Mouse (Mus musculus) spleen, adult 2 months (tissue): ENCODE measurements around the gene Hoxd9. TPM values are rescaled to one million over a fixed set of nuclear protein-coding genes. Genes with fewer than 3 reads are reported as not detected.

ENCODE experiments used
- DNase-seq, 2 experiments: peaks; one replicate each; pipeline versions ENCODE4 v3.0.0 to v3.0.0-alpha.2; 2012 to 2021; ENCODE audit warnings: low spot score in 2 of 2, low read depth in 1 of 2
- H3K27ac ChIP-seq: fragments of 200-500 bp; 2 replicates; pipeline ENCODE4 v1.5.1; 2012; ENCODE audit warnings: low read length, inconsistent platforms; ENCODE audit not compliant: insufficient read depth
- H3K27me3 ChIP-seq: fragments of 200-500 bp; 2 replicates; pipeline ENCODE4 v1.6.1; 2012; ENCODE audit warnings: mild to moderate bottlenecking, moderate library complexity, low read length, inconsistent platforms; ENCODE audit not compliant: control insufficient read depth, insufficient read depth
- H3K36me3 ChIP-seq: fragments of 200-500 bp; 2 replicates; pipeline ENCODE4 v1.6.1; 2012; ENCODE audit warnings: mild to moderate bottlenecking, low read length, inconsistent platforms; ENCODE audit not compliant: control insufficient read depth, insufficient read depth
- H3K4me1 ChIP-seq: fragments of 200-500 bp; 2 replicates; pipeline ENCODE4 v1.6.1; 2011; ENCODE audit warnings: inconsistent platforms; ENCODE audit not compliant: control insufficient read depth, insufficient read depth, insufficient read length
- H3K4me3 ChIP-seq: fragments of 200-500 bp; 2 replicates; pipeline ENCODE4 v1.5.1; 2011; ENCODE audit warnings: mild to moderate bottlenecking, inconsistent platforms; ENCODE audit not compliant: insufficient read depth, insufficient read length; ENCODE audit errors: extremely low read depth
- CTCF ChIP-seq: fragments of 200-500 bp; IDR thresholded peaks from 2 replicates; pipeline ENCODE4 v1.5.1; 2011; ENCODE audit warnings: mild to moderate bottlenecking, inconsistent platforms; ENCODE audit not compliant: insufficient read depth, insufficient read length, insufficient replicate concordance; ENCODE audit errors: extremely low read depth
- POLR2A ChIP-seq: fragments of 200-500 bp; IDR thresholded peaks from 2 replicates; pipeline ENCODE4 v1.6.1; 2011; ENCODE audit warnings: low read depth, low read length, inconsistent platforms
- WGBS: fragments of 180-500 bp; shearing (Covaris S2); methylation state at CpG from one replicate; pipeline ENCODE4 v1.1.7; 2018; 5-methylcytosine and 5-hydroxymethylcytosine counted together
- polyA plus RNA-seq: library from polyadenylated mRNA; depleted of rRNA; stranded (reverse); fragments of >200 nt; gene quantifications from 2 replicates; pipeline ENCODE4 v1.2.3, GENCODE M21; 2012

Hoxd9 gene
- polyA plus RNA-seq, 1 experiment: 0.06 TPM

- WGBS: 6% methylated on average over 43 of the region's 43 CpGs
- DNase-seq: no peak
- H3K36me3 ChIP-seq: no peaks in the 10 kb centered on the region
- H3K4me3 ChIP-seq: no peak overlapping the region
- peaks cover 24% of the 10 kb centered on the region for H3K27me3 ChIP-seq
- H3K4me1 ChIP-seq: no peaks in the 10 kb centered on the region
- H3K27ac ChIP-seq: no peak overlapping the region
- TF ChIP-seq CTCF: no peak
- TF ChIP-seq POLR2A: no peak
These were observed 43.0 kb downstream of the Hoxd9 start for GRCm38 (mm10) chr2:74740311-74741091.

- 76% methylated on average over 2 of the region's 3 CpGs for WGBS
These were observed 43.9 kb downstream of the Hoxd9 start for GRCm38 (mm10) chr2:74741252-74741978.

GRCm38 (mm10) chr2:74741979-74742277 lies 44.4 kb downstream of the Hoxd9 start:
- peaks cover 28% of the 10 kb centered on the region for H3K27me3 ChIP-seq
- H3K4me1 ChIP-seq: peaks cover 3% of the 10 kb centered on the region; the same call in 1 of the 2 replicates
- no peak overlapping the region for H3K27ac ChIP-seq
- H3K36me3 ChIP-seq: no peaks in the 10 kb centered on the region
- TF ChIP-seq POLR2A: no peak
- TF ChIP-seq CTCF: no peak
- DNase-seq: no peak
- no peak overlapping the region for H3K4me3 ChIP-seq

More at GRCm38 (mm10) chr2:74741252-74741978, 43.9 kb downstream of the Hoxd9 start:
- H3K4me1 ChIP-seq: no peaks in the 10 kb centered on the region
- TF ChIP-seq POLR2A (no peak), CTCF (no peak)
- no peak for DNase-seq
- no peaks in the 10 kb centered on the region for H3K36me3 ChIP-seq
- peaks cover 24% of the 10 kb centered on the region for H3K27me3 ChIP-seq
- H3K27ac ChIP-seq: no peak overlapping the region
- no peak overlapping the region for H3K4me3 ChIP-seq

- no peak for DNase-seq
These were observed 48.2 kb downstream of the Hoxd9 start for GRCm38 (mm10) chr2:74745540-74746297.

GRCm38 (mm10) chr2:74746298-74746921 lies 48.9 kb downstream of the Hoxd9 start:
- peaks cover 22% of the 10 kb centered on the region for H3K27me3 ChIP-seq
- whole genome bisulfite sequencing: 11% methylated on average over 58 of the region's 58 CpGs
- DNase-seq: no peak
- no peak overlapping the region for H3K4me3 ChIP-seq
- no peak for TF ChIP-seq CTCF
- TF ChIP-seq POLR2A: no peak
- no peaks in the 10 kb centered on the region for H3K36me3 ChIP-seq
- H3K4me1 ChIP-seq: peaks cover 3% of the 10 kb centered on the region
- no peak overlapping the region for H3K27ac ChIP-seq

More at GRCm38 (mm10) chr2:74745540-74746297, 48.2 kb downstream of the Hoxd9 start:
- H3K27ac ChIP-seq: no peak overlapping the region
- peaks cover 24% of the 10 kb centered on the region for H3K27me3 ChIP-seq
- no peaks in the 10 kb centered on the region for H3K36me3 ChIP-seq
- TF ChIP-seq CTCF (no peak), POLR2A (no peak)
- WGBS: 28% methylated on average over 6 of the region's 6 CpGs
- peaks cover 3% of the 10 kb centered on the region for H3K4me1 ChIP-seq
- no peak overlapping the region for H3K4me3 ChIP-seq

- H3K27me3 ChIP-seq: peaks cover 22% of the 10 kb centered on the region
- 15% methylated on average over 24 of the region's 24 CpGs for WGBS
These were observed 49.5 kb downstream of the Hoxd9 start for GRCm38 (mm10) chr2:74747006-74747405.

More at GRCm38 (mm10) chr2:74747006-74747405, 49.5 kb downstream of the Hoxd9 start:
- no peak for TF ChIP-seq POLR2A
- no peak for TF ChIP-seq CTCF
- peaks cover 3% of the 10 kb centered on the region for H3K4me1 ChIP-seq
- no peak overlapping the region for H3K27ac ChIP-seq
- no peak for DNase-seq
- no peak overlapping the region for H3K4me3 ChIP-seq
- no peaks in the 10 kb centered on the region for H3K36me3 ChIP-seq
